Mouse (Mus musculus): Measurements from ENCODE around the gene Synj1. TPM values are rescaled to one million over a fixed set of nuclear protein-coding genes. Genes with fewer than 3 reads are reported as not detected.

Gene Synj1
- total and polyA plus RNA-seq, 3 experiments = 21.2 to 28.9 (median 28.7) TPM

GRCm38 (mm10) chr16:91001098-91001497, 10.0 kb downstream of the Synj1 start:
- intact Hi-C loops (cut with DNase I) = no loop called here
- no peak for TF ChIP-seq CTCF (IDR thresholded peaks at IDR 0.05)
- TF ChIP-seq EP300 (IDR thresholded peaks at IDR 0.05; ENCODE audit: insufficient read depth, low read depth, low read length) = no peak
- no peak for TF ChIP-seq POLR2A (IDR thresholded peaks at IDR 0.05; ENCODE audit: insufficient read depth, low read depth, low read length)
- no peak overlapping the region for H3K27ac ChIP-seq
- H3K9ac ChIP-seq (ENCODE audit: low read depth, low read length) = no peak overlapping the region
- H3K36me3 ChIP-seq (ENCODE audit: control insufficient read depth, insufficient read depth, low read length) = 0 out of 2 replicates have a peak, but pooled peaks cover 2% of the 10 kb centered on the region
- no peak for DNase-seq
- no peak overlapping the region for H3K4me3 ChIP-seq
- 74% methylated on average over 2 of the region's 2 CpGs for WGBS
- H3K79me2 ChIP-seq (replicated peaks; ENCODE audit: control insufficient read depth, insufficient read depth, low read length) = peaks cover 3% of the 10 kb centered on the region
- H3K27me3 ChIP-seq (ENCODE audit: control insufficient read depth, insufficient read depth, low read length) = no peaks in the 10 kb centered on the region
- peaks cover 5% of the 10 kb centered on the region for H3K4me1 ChIP-seq (ENCODE audit: control insufficient read depth, insufficient read depth, low read length)

- Histone ChIP-seq H3K27me3 (ENCODE audit: control insufficient read depth, insufficient read depth, low read length) (no peaks in the 10 kb centered on the region), H3K79me2 (replicated peaks; ENCODE audit: control insufficient read depth, insufficient read depth, low read length) (peaks cover 1% of the 10 kb centered on the region), H3K36me3 (ENCODE audit: control insufficient read depth, insufficient read depth, low read length) (peaks cover 3% of the 10 kb centered on the region; the same call in 1 of the 2 replicates), H3K9ac (ENCODE audit: low read depth, low read length) (no peak overlapping the region), H3K4me1 (ENCODE audit: control insufficient read depth, insufficient read depth, low read length) (peaks cover 9% of the 10 kb centered on the region), H3K4me3 (no peak overlapping the region), H3K27ac (no peak overlapping the region)
- intact Hi-C loops (cut with DNase I) = no loop called here
- no peak for DNase-seq
- TF ChIP-seq POLR2A (IDR thresholded peaks at IDR 0.05; ENCODE audit: insufficient read depth, low read depth, low read length) = no peak
- TF ChIP-seq EP300 (IDR thresholded peaks at IDR 0.05; ENCODE audit: insufficient read depth, low read depth, low read length) = no peak
- no peak for TF ChIP-seq CTCF (IDR thresholded peaks at IDR 0.05)
- 85% methylated on average over 4 of the region's 4 CpGs for WGBS
These were observed 11.3 kb downstream of the Synj1 start for GRCm38 (mm10) chr16:90999827-91000226.

GRCm38 (mm10) chr16:90997822-90998221, 13.3 kb downstream of the Synj1 start:
- Histone ChIP-seq H3K9ac (ENCODE audit: low read depth, low read length) (no peak overlapping the region), H3K4me1 (ENCODE audit: control insufficient read depth, insufficient read depth, low read length) (peaks cover 9% of the 10 kb centered on the region), H3K79me2 (replicated peaks; ENCODE audit: control insufficient read depth, insufficient read depth, low read length) (no peaks in the 10 kb centered on the region; the same call in none of the 2 replicates), H3K27me3 (ENCODE audit: control insufficient read depth, insufficient read depth, low read length) (no peaks in the 10 kb centered on the region), H3K36me3 (ENCODE audit: control insufficient read depth, insufficient read depth, low read length) (peaks cover 4% of the 10 kb centered on the region), H3K27ac (no peak overlapping the region), H3K4me3 (no peak overlapping the region)
- no peak for DNase-seq
- WGBS = 82% methylated on average over 3 of the region's 3 CpGs
- no peak for TF ChIP-seq POLR2A (IDR thresholded peaks at IDR 0.05; ENCODE audit: insufficient read depth, low read depth, low read length)
- no peak for TF ChIP-seq EP300 (IDR thresholded peaks at IDR 0.05; ENCODE audit: insufficient read depth, low read depth, low read length)
- no peak for TF ChIP-seq CTCF (IDR thresholded peaks at IDR 0.05)
- intact Hi-C loops (cut with DNase I) = no loop called here

DNA sequence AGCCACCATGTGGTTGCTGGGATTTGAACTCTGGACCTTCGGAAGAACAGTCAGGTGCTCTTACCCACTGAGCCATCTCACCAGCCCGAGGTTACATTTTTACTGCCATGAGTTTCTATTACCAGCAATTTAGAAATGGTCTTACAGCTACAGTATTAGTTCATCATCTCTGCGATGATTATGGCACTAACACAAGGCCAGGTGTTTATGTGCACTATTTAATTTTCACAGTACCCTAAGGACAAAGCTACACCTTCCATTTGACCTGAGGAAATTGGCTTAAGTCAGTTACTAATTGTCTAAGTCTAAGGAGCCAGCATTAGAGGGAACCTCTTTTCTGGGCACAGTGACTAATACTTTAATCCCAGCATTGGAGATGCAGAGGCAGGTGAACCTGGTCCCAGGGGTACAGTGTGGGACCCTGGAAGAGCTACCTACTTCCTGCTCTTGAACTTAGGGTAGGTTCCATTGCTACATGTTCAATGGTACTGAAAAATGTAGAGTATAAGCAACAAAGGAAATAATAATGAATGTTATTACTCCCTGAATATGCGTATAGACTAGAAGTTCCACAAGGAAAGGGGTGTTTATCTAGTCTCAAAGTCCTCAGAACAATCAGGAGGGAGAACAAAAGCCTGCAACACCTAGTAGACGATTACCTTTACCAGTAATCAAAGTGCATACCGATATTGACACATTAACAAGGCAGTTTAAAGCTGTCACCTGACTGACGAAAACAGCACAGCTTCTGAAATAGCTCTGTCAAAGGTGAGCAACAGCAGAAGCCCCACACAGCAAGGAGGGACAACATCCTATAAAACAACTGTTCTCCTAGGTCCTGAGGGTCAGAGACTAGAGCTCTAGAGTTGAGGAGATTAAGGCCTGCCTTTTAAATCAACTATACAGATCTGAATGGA, 14.5 kb downstream of the Synj1 start:
- H3K27ac ChIP-seq = no peak overlapping the region
- no peaks in the 10 kb centered on the region for H3K27me3 ChIP-seq (ENCODE audit: control insufficient read depth, insufficient read depth, low read length)
- H3K79me2 ChIP-seq (replicated peaks; ENCODE audit: control insufficient read depth, insufficient read depth, low read length) = no peaks in the 10 kb centered on the region; the same call in 1 of the 2 replicates
- TF ChIP-seq POLR2A (IDR thresholded peaks at IDR 0.05; ENCODE audit: insufficient read depth, low read depth, low read length) (no peak), EP300 (IDR thresholded peaks at IDR 0.05; ENCODE audit: insufficient read depth, low read depth, low read length) (no peak), CTCF (IDR thresholded peaks at IDR 0.05) (no peak)
- H3K36me3 ChIP-seq (ENCODE audit: control insufficient read depth, insufficient read depth, low read length) = peaks cover 4% of the 10 kb centered on the region
- intact Hi-C loops (cut with DNase I) = no loop called here
- 83% methylated on average over 7 of the region's 7 CpGs for WGBS
- DNase-seq = no peak
- H3K4me1 ChIP-seq (ENCODE audit: control insufficient read depth, insufficient read depth, low read length) = peaks cover 9% of the 10 kb centered on the region
- H3K4me3 ChIP-seq = no peak overlapping the region
- no peak overlapping the region for H3K9ac ChIP-seq (ENCODE audit: low read depth, low read length)

GRCm38 (mm10) chr16:90995498-90995897, 15.6 kb downstream of the Synj1 start:
- peaks cover 4% of the 10 kb centered on the region for H3K36me3 ChIP-seq (ENCODE audit: control insufficient read depth, insufficient read depth, low read length)
- WGBS = 45% methylated on average over 5 of the region's 5 CpGs
- TF ChIP-seq EP300 (IDR thresholded peaks at IDR 0.05; ENCODE audit: insufficient read depth, low read depth, low read length) = no peak
- TF ChIP-seq CTCF (IDR thresholded peaks at IDR 0.05) = no peak
- TF ChIP-seq POLR2A (IDR thresholded peaks at IDR 0.05; ENCODE audit: insufficient read depth, low read depth, low read length) = no peak
- intact Hi-C loops (cut with DNase I) = no loop called here
- H3K4me3 ChIP-seq = no peak overlapping the region
- peak overlapping the region; percentile 59 for H3K27ac ChIP-seq
- H3K9ac ChIP-seq (ENCODE audit: low read depth, low read length) = no peak overlapping the region
- no peaks in the 10 kb centered on the region; the same call in 1 of the 2 replicates for H3K79me2 ChIP-seq (replicated peaks; ENCODE audit: control insufficient read depth, insufficient read depth, low read length)
- DNase-seq = no peak
- H3K27me3 ChIP-seq (ENCODE audit: control insufficient read depth, insufficient read depth, low read length) = no peaks in the 10 kb centered on the region
- peaks cover 9% of the 10 kb centered on the region for H3K4me1 ChIP-seq (ENCODE audit: control insufficient read depth, insufficient read depth, low read length)

DNA sequence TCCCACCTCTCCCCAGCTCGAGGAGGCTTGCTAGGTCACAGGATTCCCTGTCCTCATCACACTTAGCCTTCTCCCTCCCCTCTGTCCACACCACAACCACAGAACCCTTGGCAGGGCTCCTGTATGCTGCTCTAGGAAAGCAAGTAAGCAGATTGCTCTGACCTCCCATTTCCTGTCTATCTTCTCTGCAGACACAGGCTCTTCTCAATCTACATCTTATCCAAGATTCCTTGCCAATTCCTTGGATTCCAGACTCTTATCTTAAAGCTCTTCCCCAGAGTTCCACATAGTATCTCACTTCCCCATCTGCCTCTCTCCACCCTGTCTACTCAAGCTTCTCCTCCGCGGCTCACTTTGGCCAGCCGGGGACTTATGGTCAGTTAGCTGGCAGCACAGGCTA, 16.1 kb downstream of the Synj1 start:
- Histone ChIP-seq H3K79me2 (replicated peaks; ENCODE audit: control insufficient read depth, insufficient read depth, low read length) (no peaks in the 10 kb centered on the region; the same call in 1 of the 2 replicates), H3K36me3 (ENCODE audit: control insufficient read depth, insufficient read depth, low read length) (peaks cover 4% of the 10 kb centered on the region), H3K9ac (ENCODE audit: low read depth, low read length) (no peak overlapping the region), H3K4me3 (no peak overlapping the region), H3K27me3 (ENCODE audit: control insufficient read depth, insufficient read depth, low read length) (no peaks in the 10 kb centered on the region), H3K27ac (peak overlapping the region; percentile 59), H3K4me1 (ENCODE audit: control insufficient read depth, insufficient read depth, low read length) (peaks cover 9% of the 10 kb centered on the region)
- DNase-seq = peak; percentile 34 to 43
- TF ChIP-seq EP300 (IDR thresholded peaks at IDR 0.05; ENCODE audit: insufficient read depth, low read depth, low read length) = no peak
- no peak for TF ChIP-seq CTCF (IDR thresholded peaks at IDR 0.05)
- TF ChIP-seq POLR2A (IDR thresholded peaks at IDR 0.05; ENCODE audit: insufficient read depth, low read depth, low read length) = no peak
- 4% methylated on average over 4 of the region's 4 CpGs for WGBS
- intact Hi-C loops (cut with DNase I) = no loop called here

Measured in heart, adult 2 months (tissue).